Mouse (Mus musculus): ENCODE measurements around the gene Golga7b.
A peak's percentile ranks its signal among the peaks of the same experiment; 100 is the strongest.

Golga7b gene

DNA sequence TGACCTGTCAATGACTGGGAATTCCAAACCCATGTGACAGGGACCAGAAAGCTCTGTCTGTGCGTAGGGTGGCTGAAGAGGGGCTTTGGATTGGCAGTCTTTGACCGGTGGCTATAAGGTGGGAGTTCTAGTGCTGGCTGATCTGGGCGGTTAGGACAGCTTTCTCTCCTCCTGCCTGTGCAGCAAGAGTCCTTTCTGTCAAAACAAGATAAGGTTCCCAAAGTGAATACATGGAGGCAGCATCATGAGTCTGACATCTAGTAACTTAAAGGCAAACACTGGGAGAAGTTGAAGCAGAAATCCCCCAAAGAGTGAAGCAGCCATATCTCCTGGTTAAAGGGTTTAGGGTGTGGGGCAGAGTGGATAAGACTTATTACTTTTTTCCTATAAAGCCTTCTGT, at the start of gene Golga7b:
Golga7b (plus strand) TSS at position 56 of the 400 bp plus-strand sequence.
- DNase-seq (ENCODE audit: extremely low spot score) = no peak

- no peak for DNase-seq (ENCODE audit: extremely low spot score)
Measured at GRCm38 (mm10) chr19:42198026-42198425, 49.3 kb upstream of the Golga7b start.

DNA sequence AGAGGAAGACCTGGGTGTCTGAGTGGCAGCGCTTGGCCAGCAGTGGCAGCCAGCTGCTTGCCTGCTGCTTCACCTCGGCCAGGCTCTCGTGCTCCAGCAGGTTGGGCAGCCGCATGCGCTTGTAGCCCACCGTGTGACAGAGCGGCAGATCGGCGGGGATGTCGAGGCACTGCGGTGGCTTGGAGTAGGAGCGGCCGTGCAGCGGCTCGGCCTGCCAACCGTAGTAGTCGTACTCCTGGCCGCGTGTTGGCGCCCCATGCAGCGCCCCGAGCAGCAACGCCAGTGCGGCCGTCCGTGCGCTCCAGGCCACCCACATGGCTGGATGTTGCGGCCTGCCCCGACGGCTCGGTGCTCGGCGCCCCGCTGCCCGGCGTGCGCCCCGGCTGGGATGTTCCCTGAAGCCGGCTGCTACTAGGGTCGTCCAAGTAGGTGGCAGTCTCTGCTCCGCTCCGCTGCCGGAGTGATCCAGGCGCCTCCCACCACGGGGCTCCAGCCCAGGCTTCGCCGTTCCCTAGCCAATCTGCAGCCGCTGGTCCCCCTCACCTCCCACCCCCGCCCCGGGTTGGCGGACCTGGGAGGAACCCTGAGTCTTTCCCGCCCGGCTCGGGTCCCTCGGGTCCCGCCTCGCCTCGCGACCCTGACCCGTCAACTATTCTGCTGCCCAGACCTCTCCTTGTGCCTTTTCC, 45.5 kb upstream of the Golga7b start, which contains the start of gene Sfrp5:
Sfrp5 (minus strand) TSS at position 557 of the 686 bp plus-strand sequence.
- DNase-seq (ENCODE audit: extremely low spot score) = peak; percentile 52

DNA sequence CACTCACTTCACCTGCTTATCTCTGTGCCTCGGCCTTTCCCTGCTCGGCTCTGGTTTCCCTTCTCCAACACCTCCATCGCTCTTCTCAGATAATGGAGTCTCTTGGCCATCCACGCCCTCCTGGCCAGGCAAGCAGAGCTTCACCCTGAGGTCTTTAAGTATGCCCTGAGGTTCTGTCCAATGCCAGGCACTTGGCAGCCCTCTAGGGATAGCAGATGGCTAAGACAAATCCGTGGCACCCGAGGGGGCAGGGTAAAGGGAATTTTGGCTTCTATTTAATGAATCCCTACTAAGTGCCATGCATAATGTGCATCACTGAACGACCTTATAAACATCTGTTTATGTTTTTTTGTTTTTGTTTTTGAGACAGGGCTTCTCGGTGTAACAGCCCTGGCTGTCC, 44.9 kb upstream of the Golga7b start:
- no peak for DNase-seq (ENCODE audit: extremely low spot score)

DNA sequence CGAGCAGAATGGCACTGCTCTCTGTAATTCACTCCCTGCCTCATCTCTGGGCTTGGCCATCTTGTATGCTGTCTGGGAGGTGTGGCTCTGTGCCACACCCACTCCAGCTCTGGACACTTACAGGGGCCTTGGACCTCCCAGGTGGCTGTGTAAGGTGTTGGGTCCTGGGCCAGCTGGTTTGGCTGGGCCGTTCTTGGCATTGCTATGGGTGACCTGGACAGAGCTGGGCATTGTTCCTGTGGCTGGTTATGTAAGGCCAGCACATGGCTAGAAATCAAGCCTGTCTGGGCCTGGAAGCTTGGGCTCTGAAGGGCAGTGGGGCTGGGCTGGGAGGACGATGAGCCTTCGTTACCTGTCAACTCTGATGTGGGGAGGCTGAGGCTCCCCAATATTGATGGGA, 43.1 kb upstream of the Golga7b start:
- no peak for DNase-seq (ENCODE audit: extremely low spot score)

- no peak for DNase-seq (ENCODE audit: extremely low spot score)
Measured at GRCm38 (mm10) chr19:42205201-42205600, 42.2 kb upstream of the Golga7b start.

DNA sequence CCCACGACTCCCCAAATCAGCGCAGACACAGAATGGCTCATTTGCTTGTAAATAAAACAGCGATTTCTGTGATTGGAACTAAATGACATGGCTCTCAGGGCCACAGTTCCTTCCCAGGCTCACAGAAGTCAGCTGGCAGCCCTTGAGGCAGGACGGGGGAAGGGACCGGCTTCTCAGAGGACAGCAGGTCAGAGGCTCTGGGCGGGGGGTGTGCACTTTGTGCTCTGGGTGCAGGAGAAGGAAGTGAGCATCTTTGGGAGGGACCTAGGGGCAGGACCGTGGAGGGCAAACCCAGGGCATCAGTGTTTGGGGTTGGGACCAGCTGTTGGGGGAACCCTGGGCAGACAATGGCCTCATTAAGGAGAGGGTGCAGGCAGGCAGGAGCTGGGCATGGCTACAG, 37.9 kb upstream of the Golga7b start:
- DNase-seq (ENCODE audit: extremely low spot score) = no peak

- no peak for DNase-seq (ENCODE audit: extremely low spot score)
Measured at GRCm38 (mm10) chr19:42209976-42210375, 37.4 kb upstream of the Golga7b start.

DNA sequence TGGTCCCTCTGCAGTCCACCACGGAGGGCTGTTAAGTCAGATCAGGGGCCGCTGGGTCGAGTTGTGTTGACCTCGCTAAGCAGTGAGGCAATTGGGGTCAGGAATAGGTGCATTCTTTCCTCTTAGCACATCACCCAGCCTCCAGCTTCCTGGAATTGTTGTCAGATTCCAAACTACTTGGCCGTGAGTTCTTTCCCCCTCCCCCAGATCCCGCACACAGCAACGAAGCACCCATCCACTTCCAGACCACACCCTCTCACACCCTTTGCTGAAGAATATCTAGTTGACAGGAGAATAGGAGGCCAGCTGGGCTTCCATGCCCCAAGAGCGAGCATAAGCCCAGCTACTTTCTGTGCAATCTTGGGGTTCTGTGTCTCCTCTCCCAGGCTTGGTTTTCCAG, 35.4 kb upstream of the Golga7b start:
- peak; percentile 29 for DNase-seq (ENCODE audit: extremely low spot score)

- DNase-seq (ENCODE audit: extremely low spot score) = no peak
Measured at GRCm38 (mm10) chr19:42214601-42215000, 32.8 kb upstream of the Golga7b start.

DNA sequence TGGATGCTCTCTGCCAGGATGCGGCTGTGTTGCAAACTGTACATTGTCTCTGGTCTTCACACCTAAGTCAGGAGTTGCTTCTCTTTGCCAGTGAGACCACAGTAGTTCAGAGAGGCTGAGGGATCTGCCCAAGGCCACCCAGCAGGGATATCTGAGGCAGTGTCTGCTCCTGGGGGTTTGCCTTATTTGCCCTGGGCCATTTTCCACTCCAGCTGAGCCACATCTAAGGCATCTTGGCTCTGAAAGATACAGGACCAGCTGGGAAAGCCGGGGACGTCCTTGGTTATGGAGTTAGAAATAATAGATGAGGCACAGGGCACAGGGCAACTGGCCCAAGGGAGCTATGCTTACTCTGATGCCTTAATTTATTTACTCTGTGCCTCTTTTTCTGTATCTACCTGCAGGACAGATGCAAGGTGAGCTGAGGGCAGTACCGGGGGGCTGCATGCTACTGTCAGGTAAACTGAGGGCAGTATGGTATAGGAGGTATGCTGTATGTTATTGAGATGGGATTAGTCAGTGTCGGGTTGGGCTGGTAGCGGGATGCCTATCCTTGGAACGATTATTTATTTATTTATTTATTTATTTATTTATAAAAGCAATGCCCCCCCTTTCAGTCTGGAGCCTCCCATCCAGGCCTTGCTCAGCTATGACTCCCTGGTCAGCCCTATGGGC, 30.5 kb upstream of the Golga7b start:
- DNase-seq (ENCODE audit: extremely low spot score) = no peak

DNA sequence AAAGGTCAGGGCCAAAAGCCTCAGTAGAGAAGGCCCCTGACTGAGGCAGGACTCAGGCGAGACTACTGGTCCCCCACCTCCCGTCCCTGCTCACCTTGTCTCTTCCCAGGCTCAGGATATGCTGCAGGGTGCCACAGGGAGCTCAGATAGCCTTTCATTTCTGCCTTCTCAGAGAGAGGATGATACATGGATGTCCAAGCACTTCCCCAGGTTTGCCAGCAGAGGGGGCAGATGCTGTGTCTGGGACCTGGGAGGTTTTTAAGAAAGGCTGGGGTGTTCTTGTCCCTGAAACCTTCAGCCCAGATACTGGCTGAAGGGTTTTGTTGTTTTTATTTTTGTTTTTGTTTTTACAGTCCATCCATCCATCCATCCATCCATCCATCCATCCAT, 30.0 kb upstream of the Golga7b start:
- DNase-seq (ENCODE audit: extremely low spot score) = peak; percentile 31

DNA sequence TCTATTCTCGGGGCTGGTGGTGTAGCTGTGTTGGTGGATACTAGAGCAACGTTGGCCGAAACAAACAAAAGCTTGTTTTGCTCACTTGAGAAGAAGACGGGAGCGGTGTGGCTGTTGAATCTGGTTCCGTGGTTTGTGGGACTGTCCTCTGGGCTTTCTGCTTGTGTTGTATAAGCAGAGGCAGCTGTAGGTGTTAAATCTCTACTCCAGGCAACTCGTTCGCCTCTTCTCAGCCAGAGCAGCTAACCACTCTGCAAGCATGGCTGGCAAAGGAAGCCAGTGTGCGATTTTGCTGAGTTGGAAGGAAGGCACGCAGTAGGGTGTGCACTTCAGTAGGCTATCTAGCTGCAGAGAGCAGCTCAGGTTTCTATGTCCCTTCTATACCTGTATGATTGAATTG, 20.9 kb upstream of the Golga7b start:
- DNase-seq (ENCODE audit: extremely low spot score) = no peak

GRCm38 (mm10) chr19:42229499-42230287, 17.7 kb upstream of the Golga7b start:
- DNase-seq (ENCODE audit: extremely low spot score) = no peak

DNA sequence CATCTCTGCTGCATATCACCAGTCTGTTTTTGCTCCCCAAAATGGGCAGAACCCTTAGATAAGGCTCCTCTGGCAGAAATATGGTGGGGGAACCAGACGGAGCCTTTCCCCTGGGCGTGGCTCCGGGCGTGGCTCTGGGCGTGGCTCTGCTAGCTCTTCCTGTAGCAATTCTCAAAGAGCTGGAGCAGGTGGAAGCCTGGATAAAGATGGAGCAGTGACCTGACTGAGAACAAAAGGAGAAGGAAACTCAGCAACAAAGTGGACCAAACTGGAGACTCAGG, 17.1 kb upstream of the Golga7b start:
- no peak for DNase-seq (ENCODE audit: extremely low spot score)

- DNase-seq (ENCODE audit: extremely low spot score) = no peak
Measured at GRCm38 (mm10) chr19:42230986-42231385, 16.4 kb upstream of the Golga7b start.

GRCm38 (mm10) chr19:42237602-42238340, 9.6 kb upstream of the Golga7b start:
- DNase-seq (ENCODE audit: extremely low spot score) = no peak

GRCm38 (mm10) chr19:42238341-42238715, 9.0 kb upstream of the Golga7b start:
- no peak for DNase-seq (ENCODE audit: extremely low spot score)

GRCm38 (mm10) chr19:42240881-42241280, 6.5 kb upstream of the Golga7b start:
- no peak for DNase-seq (ENCODE audit: extremely low spot score)

DNA sequence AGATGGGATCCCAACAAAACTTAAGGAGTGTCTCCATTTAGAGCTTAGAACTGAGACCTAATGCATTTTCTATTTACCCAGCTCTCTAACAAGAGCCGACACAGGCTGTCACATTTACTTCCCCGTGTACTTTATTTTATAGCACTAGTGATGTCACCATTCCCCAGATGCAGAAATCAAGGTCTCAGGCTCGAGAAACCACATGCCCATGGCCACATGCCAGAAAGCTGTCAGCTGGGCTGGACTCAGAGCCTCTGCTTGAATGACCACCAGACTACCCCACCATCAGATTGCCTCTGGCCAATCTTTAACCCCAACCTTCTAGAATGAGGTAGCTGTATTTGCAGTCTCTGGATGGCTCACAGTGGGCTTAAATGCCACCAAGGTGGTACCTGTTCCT, 4.0 kb upstream of the Golga7b start:
- no peak for DNase-seq (ENCODE audit: extremely low spot score)

DNA sequence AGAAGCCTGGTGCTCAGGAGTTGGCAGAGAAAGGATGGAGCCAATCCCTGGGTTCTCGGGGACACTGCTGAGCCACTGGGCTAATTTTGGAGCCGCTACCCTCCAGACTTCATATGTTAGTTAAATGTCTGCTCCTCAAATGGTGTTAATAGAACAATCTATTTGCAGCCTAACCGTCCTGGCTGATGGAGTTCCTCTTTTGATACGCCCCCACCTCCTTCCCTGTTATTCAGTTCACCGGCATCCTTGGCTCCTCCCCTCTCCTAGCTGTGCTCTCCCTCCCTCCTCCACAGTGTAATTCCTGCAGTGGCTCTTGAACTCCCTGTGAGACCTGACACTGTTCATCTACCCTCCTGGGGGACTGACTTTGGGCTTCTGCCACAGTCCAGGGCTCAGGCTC, 748 bp upstream of the Golga7b start:
- DNase-seq (ENCODE audit: extremely low spot score) = no peak
